In the genomic region with DNA sequence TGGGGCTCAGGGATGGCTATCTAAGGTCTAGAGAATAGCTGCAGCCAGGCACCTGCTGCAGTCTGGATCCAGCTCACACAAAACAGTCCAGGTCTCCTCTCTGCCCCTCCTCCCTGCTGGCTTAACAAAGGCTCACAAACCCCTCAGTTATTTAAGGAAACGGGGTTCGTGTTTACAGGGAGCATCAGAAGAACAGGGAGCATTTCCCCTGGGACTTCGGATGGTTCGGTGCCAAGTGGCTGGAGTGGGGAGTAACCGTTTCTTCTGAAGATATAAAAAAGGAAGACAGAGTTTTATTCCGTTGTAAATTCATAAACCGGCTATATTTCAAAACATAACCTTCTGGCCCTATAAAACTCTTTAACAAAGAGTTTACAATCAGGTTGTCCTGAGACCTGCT, we compare ENCODE assay signal across 13 mouse cellular contexts.
DNase-seq lines count a peak whose midpoint lies in the region; ATAC-seq and TF ChIP-seq lines count a peak whose summit lies in the region.
"Had no signal": no experiment of that assay in that cellular context is flagged by ENCODE, and none has a peak within 500 bp of the region (broad histone marks: within the 10 kb centered on the region; RNA-seq: fewer than 3 reads in every experiment).

No protein-coding gene starts in this region.

- no peaks in the 10 kb centered on the region for H3K27me3 ChIP-seq in intestine, postnatal 0 days (replicated peaks; ENCODE audit: control insufficient read depth, insufficient read depth, low read length)
- H3K27me3 ChIP-seq in intestine, embryonic 15.5 days (replicated peaks) = no peaks in the 10 kb centered on the region
- no peaks in the 10 kb centered on the region for H3K27me3 ChIP-seq in midbrain, embryonic 16.5 days (ENCODE audit: control insufficient read depth, insufficient read depth, low read depth, low read length)
- no peaks in the 10 kb centered on the region for H3K27me3 ChIP-seq in midbrain, embryonic 10.5 days (ENCODE audit: low read depth, poor library complexity, severe bottlenecking)
- no peaks in the 10 kb centered on the region for H3K27me3 ChIP-seq in neural tube, embryonic 14.5 days (ENCODE audit: control insufficient read depth, insufficient read depth, low read length)
- H3K27me3 ChIP-seq: heart, embryonic 13.5 days; limb, embryonic 12.5 days had no signal

- DNase-seq in cerebellum, postnatal 10 days = peak; percentile 54 to 60
- DNase-seq in midbrain, embryonic 10.5 days (ENCODE audit: low spot score) = no peak
- DNase-seq in right cerebral cortex, adult 2 months (ENCODE audit: low spot score in 2 of 2) = no peak
- DNase-seq: lung, embryonic 14.5 days; thymus, adult 18-20 months had no signal

- no peak for ATAC-seq in cerebellum, adult (ENCODE audit: insufficient number of reproducible peaks, low FRiP score, low TSS enrichment)
- ATAC-seq in intestine, postnatal 0 days = no peak
- ATAC-seq in intestine, embryonic 15.5 days = no peak
- no peak for ATAC-seq in midbrain, embryonic 16.5 days
- ATAC-seq in neural tube, embryonic 14.5 days (ENCODE audit: low read depth) = no peak
- ATAC-seq: intestine, embryonic 16.5 days had no signal

- H3K27ac ChIP-seq in intestine, postnatal 0 days (ENCODE audit: low read depth, low read length) = peak overlapping the region; percentile 80
- H3K27ac ChIP-seq in intestine, embryonic 15.5 days = no peak overlapping the region
- peak overlapping the region; percentile 14; the same call in 1 of the 2 replicates for H3K27ac ChIP-seq in midbrain, embryonic 16.5 days (ENCODE audit: low read length)
- no peak overlapping the region for H3K27ac ChIP-seq in midbrain, embryonic 10.5 days (replicated peaks)
- H3K27ac ChIP-seq in neural tube, embryonic 14.5 days (ENCODE audit: low read depth, low read length) = peak overlapping the region; percentile 55; the same call in 1 of the 2 replicates
- H3K27ac ChIP-seq: heart, embryonic 13.5 days; limb, embryonic 12.5 days had no signal

- no peaks in the 10 kb centered on the region for H3K36me3 ChIP-seq in intestine, postnatal 0 days (ENCODE audit: control insufficient read depth, insufficient read depth)
- H3K36me3 ChIP-seq in intestine, embryonic 15.5 days = no peaks in the 10 kb centered on the region
- H3K36me3 ChIP-seq in midbrain, embryonic 16.5 days (ENCODE audit: control insufficient read depth, insufficient read depth, low read length) = no peaks in the 10 kb centered on the region
- H3K36me3 ChIP-seq in midbrain, embryonic 10.5 days = peaks cover 3% of the 10 kb centered on the region; the same call in 1 of the 2 replicates
- no peaks in the 10 kb centered on the region for H3K36me3 ChIP-seq in neural tube, embryonic 14.5 days (ENCODE audit: control insufficient read depth, insufficient read depth, low read length)

- H3K4me3 ChIP-seq in intestine, postnatal 0 days (ENCODE audit: low read depth, low read length) = no peak overlapping the region
- H3K4me3 ChIP-seq in intestine, embryonic 15.5 days (replicated peaks) = no peak overlapping the region
- H3K4me3 ChIP-seq in midbrain, embryonic 16.5 days (ENCODE audit: low read depth, low read length) = no peak overlapping the region
- H3K4me3 ChIP-seq in midbrain, embryonic 10.5 days = no peak overlapping the region
- no peak overlapping the region for H3K4me3 ChIP-seq in neural tube, embryonic 14.5 days (ENCODE audit: low read depth, low read length)
- H3K4me3 ChIP-seq: heart, embryonic 13.5 days; limb, embryonic 12.5 days had no signal

- no peaks in the 10 kb centered on the region for H3K9me3 ChIP-seq in intestine, postnatal 0 days (ENCODE audit: control insufficient read depth)
- no peaks in the 10 kb centered on the region for H3K9me3 ChIP-seq in intestine, embryonic 15.5 days
- no peaks in the 10 kb centered on the region for H3K9me3 ChIP-seq in midbrain, embryonic 16.5 days (replicated peaks; ENCODE audit: control insufficient read depth, low read length, poor library complexity, severe bottlenecking)
- no peaks in the 10 kb centered on the region for H3K9me3 ChIP-seq in midbrain, embryonic 10.5 days (replicated peaks)
- H3K9me3 ChIP-seq in neural tube, embryonic 14.5 days (ENCODE audit: control insufficient read depth, low read length) = no peaks in the 10 kb centered on the region
- H3K9me3 ChIP-seq: heart, embryonic 13.5 days; limb, embryonic 12.5 days had no signal

- H3K9ac ChIP-seq in intestine, postnatal 0 days (ENCODE audit: low read depth, low read length) = no peak overlapping the region
- no peak overlapping the region for H3K9ac ChIP-seq in intestine, embryonic 15.5 days
- H3K9ac ChIP-seq in midbrain, embryonic 16.5 days (ENCODE audit: low read depth, low read length) = no peak overlapping the region
- H3K9ac ChIP-seq in neural tube, embryonic 14.5 days (replicated peaks; ENCODE audit: low read depth, low read length) = no peak overlapping the region
- H3K9ac ChIP-seq: heart, embryonic 13.5 days; limb, embryonic 12.5 days; lung, embryonic 14.5 days had no signal

- 29% methylated on average over 7 of the region's 7 CpGs for WGBS in intestine, postnatal 0 days
- 53% methylated on average over 7 of the region's 7 CpGs for WGBS in intestine, embryonic 15.5 days
- 64% methylated on average over 7 of the region's 7 CpGs for WGBS in midbrain, embryonic 16.5 days
- 84% methylated on average over 7 of the region's 7 CpGs for WGBS in midbrain, embryonic 10.5 days
- WGBS in neural tube, embryonic 14.5 days = 21% methylated on average over 7 of the region's 7 CpGs

- H3K4me1 ChIP-seq in intestine, postnatal 0 days (replicated peaks; ENCODE audit: control insufficient read depth, insufficient read depth, low read length) = peaks cover 40% of the 10 kb centered on the region
- peaks cover 23% of the 10 kb centered on the region for H3K4me1 ChIP-seq in intestine, embryonic 15.5 days (replicated peaks)
- peaks cover 33% of the 10 kb centered on the region for H3K4me1 ChIP-seq in midbrain, embryonic 16.5 days (ENCODE audit: control insufficient read depth, insufficient read depth, low read length)
- peaks cover 30% of the 10 kb centered on the region for H3K4me1 ChIP-seq in midbrain, embryonic 10.5 days
- H3K4me1 ChIP-seq in neural tube, embryonic 14.5 days (ENCODE audit: control insufficient read depth, insufficient read depth, low read length) = peaks cover 43% of the 10 kb centered on the region

- H3K4me2 ChIP-seq in intestine, postnatal 0 days (replicated peaks; ENCODE audit: low read depth) = peak overlapping the region; percentile 21; the same call in 1 of the 2 replicates
- no peak overlapping the region for H3K4me2 ChIP-seq in intestine, embryonic 15.5 days (replicated peaks)
- H3K4me2 ChIP-seq in midbrain, embryonic 16.5 days (ENCODE audit: low read length) = no peak overlapping the region
- H3K4me2 ChIP-seq in neural tube, embryonic 14.5 days (ENCODE audit: low read depth, low read length) = no peak overlapping the region
- H3K4me2 ChIP-seq: heart, embryonic 13.5 days; limb, embryonic 12.5 days; lung, embryonic 14.5 days had no signal

- TF ChIP-seq CTCF in intestine, postnatal 0 days (IDR thresholded peaks at IDR 0.05; ENCODE audit: low read depth) = no peak

Comparison
In these comparisons a context has a peak if more than half of its experiments do, and no peak if none do; other contexts are left out.
1. H3K27ac ChIP-seq: peak in intestine, postnatal 0 days (single experiment), midbrain, embryonic 16.5 days (single experiment) and neural tube, embryonic 14.5 days (single experiment); none in intestine, embryonic 15.5 days (single experiment) and midbrain, embryonic 10.5 days (single experiment).
2. DNase-seq: peak in cerebellum, postnatal 10 days (2 of 2); none in midbrain, embryonic 10.5 days (single experiment) and right cerebral cortex, adult 2 months (0 of 2).